In genomic region chr4:83957217-83957692, GRCm38 (mm10) we compare ENCODE assay signal across 27 mouse cellular contexts.
DNase-seq lines count a peak whose midpoint lies in the region; ATAC-seq lines count a peak whose summit lies in the region.
"Had no signal": no experiment of that assay in that cellular context is flagged by ENCODE, and none has a peak within 500 bp of the region (broad histone marks: within the 10 kb centered on the region; RNA-seq: fewer than 3 reads in every experiment).

No protein-coding gene starts in this region.

- no peak overlapping the region for H3K4me2 ChIP-seq in kidney, embryonic 14.5 days (replicated peaks; ENCODE audit: low read depth, low read length)
- no peak overlapping the region for H3K4me2 ChIP-seq in embryonic facial prominence, embryonic 11.5 days (ENCODE audit: low read depth, low read length)
- no peak overlapping the region for H3K4me2 ChIP-seq in limb, embryonic 11.5 days (ENCODE audit: low read depth, severe bottlenecking)
- H3K4me2 ChIP-seq: forebrain, embryonic 13.5 days; heart, embryonic 12.5 days; liver, embryonic 15.5 days; neural tube, embryonic 15.5 days had no signal

- H3K27me3 ChIP-seq in kidney, embryonic 14.5 days (ENCODE audit: control insufficient read depth, insufficient read depth, low read length) = no peaks in the 10 kb centered on the region
- no peaks in the 10 kb centered on the region for H3K27me3 ChIP-seq in embryonic facial prominence, embryonic 11.5 days (ENCODE audit: control insufficient read depth, insufficient read depth, low read length)
- H3K27me3 ChIP-seq in limb, embryonic 11.5 days (ENCODE audit: control insufficient read depth, insufficient read depth, low read length) = no peaks in the 10 kb centered on the region
- H3K27me3 ChIP-seq: CH12.LX; forebrain, embryonic 13.5 days; heart, embryonic 12.5 days; liver, embryonic 15.5 days; neural tube, embryonic 15.5 days had no signal

- no peaks in the 10 kb centered on the region for H3K4me1 ChIP-seq in kidney, embryonic 14.5 days (ENCODE audit: control insufficient read depth, insufficient read depth, low read length)
- no peaks in the 10 kb centered on the region for H3K4me1 ChIP-seq in embryonic facial prominence, embryonic 11.5 days (ENCODE audit: control insufficient read depth, insufficient read depth, low read length)
- H3K4me1 ChIP-seq in limb, embryonic 11.5 days (ENCODE audit: control insufficient read depth, insufficient read depth, low read length) = peaks cover 3% of the 10 kb centered on the region; the same call in 1 of the 2 replicates
- H3K4me1 ChIP-seq: forebrain, embryonic 13.5 days; heart, embryonic 12.5 days; hindbrain, embryonic 10.5 days; liver, embryonic 15.5 days; midbrain, embryonic 10.5 days; neural tube, embryonic 15.5 days had no signal

- H3K36me3 ChIP-seq in kidney, embryonic 14.5 days (ENCODE audit: control insufficient read depth, insufficient read depth, low read length) = no peaks in the 10 kb centered on the region
- H3K36me3 ChIP-seq in embryonic facial prominence, embryonic 11.5 days (replicated peaks; ENCODE audit: control insufficient read depth, insufficient read depth, low read depth, low read length) = no peaks in the 10 kb centered on the region
- H3K36me3 ChIP-seq in limb, embryonic 11.5 days (ENCODE audit: control insufficient read depth, insufficient read depth, low read length) = no peaks in the 10 kb centered on the region
- H3K36me3 ChIP-seq: G1E; heart, embryonic 12.5 days; hindbrain, embryonic 10.5 days; liver, embryonic 15.5 days; midbrain, embryonic 10.5 days; neural tube, embryonic 15.5 days had no signal

- 0 out of 2 replicates have a peak, but pooled peaks cover 4% of the 10 kb centered on the region for H3K9me3 ChIP-seq in kidney, embryonic 14.5 days (ENCODE audit: control insufficient read depth, low read length)
- H3K9me3 ChIP-seq in embryonic facial prominence, embryonic 11.5 days (replicated peaks; ENCODE audit: control insufficient read depth, low read length) = no peaks in the 10 kb centered on the region
- no peaks in the 10 kb centered on the region for H3K9me3 ChIP-seq in limb, embryonic 11.5 days (ENCODE audit: control insufficient read depth, low read length)
- H3K9me3 ChIP-seq: forebrain, embryonic 13.5 days; hindbrain, embryonic 10.5 days; liver, embryonic 15.5 days; midbrain, embryonic 10.5 days; neural tube, embryonic 15.5 days had no signal

- H3K27ac ChIP-seq in kidney, embryonic 14.5 days (ENCODE audit: low read depth, low read length) = no peak overlapping the region
- no peak overlapping the region for H3K27ac ChIP-seq in embryonic facial prominence, embryonic 11.5 days (replicated peaks; ENCODE audit: low read depth, low read length)
- H3K27ac ChIP-seq in limb, embryonic 11.5 days (replicated peaks; ENCODE audit: low read depth, low read length) = no peak overlapping the region
- H3K27ac ChIP-seq: forebrain, embryonic 13.5 days; hindbrain, embryonic 10.5 days; hindbrain, postnatal 0 days; liver, embryonic 15.5 days; macrophage; midbrain, embryonic 10.5 days; neural tube, embryonic 15.5 days had no signal

- 45% methylated on average over 5 of the region's 5 CpGs for WGBS in kidney, embryonic 14.5 days
- WGBS in embryonic facial prominence, embryonic 11.5 days = 42% methylated on average over 5 of the region's 5 CpGs
- 33% methylated on average over 5 of the region's 5 CpGs for WGBS in limb, embryonic 11.5 days

- no peak overlapping the region for H3K9ac ChIP-seq in kidney, embryonic 14.5 days (ENCODE audit: low read depth, low read length)
- no peak overlapping the region for H3K9ac ChIP-seq in embryonic facial prominence, embryonic 11.5 days (replicated peaks; ENCODE audit: low read length)
- H3K9ac ChIP-seq in limb, embryonic 11.5 days (ENCODE audit: low read length) = no peak overlapping the region
- H3K9ac ChIP-seq: forebrain, embryonic 13.5 days; heart, embryonic 12.5 days; liver, embryonic 15.5 days; neural tube, embryonic 15.5 days had no signal

- peak; percentile 78 for ATAC-seq in kidney, embryonic 14.5 days (ENCODE audit: low FRiP score, low TSS enrichment)
- peak; percentile 59; the same call in 1 of the 2 replicates for ATAC-seq in embryonic facial prominence, embryonic 11.5 days (replicated peaks; ENCODE audit: insufficient number of reproducible peaks, low FRiP score, low TSS enrichment, low read depth)
- peak; percentile 67 for ATAC-seq in limb, embryonic 11.5 days (ENCODE audit: insufficient number of reproducible peaks, low FRiP score, low TSS enrichment, low read depth)
- ATAC-seq in frontal cortex, adult (ENCODE audit: low TSS enrichment) = no peak
- ATAC-seq: forebrain, embryonic 13.5 days; hindbrain, postnatal 0 days had no signal

- no peak for DNase-seq in kidney, postnatal 4 days
- peak; percentile 13 for DNase-seq in MN1 (ENCODE audit: low spot score)
- peak; percentile 80 for DNase-seq in embryonic facial prominence, embryonic 11.5 days (ENCODE audit: low spot score)
- DNase-seq in limb, embryonic 11.5 days (ENCODE audit: low spot score) = peak; percentile 53
- DNase-seq in gastrocnemius, postnatal 25 days = no peak
- DNase-seq: adrenal gland, adult 2 months; B cell, adult 2 months; cerebellum, adult 8-10 months; cerebellum, postnatal 36 days; heart, postnatal 10 days; kidney, adult 18-20 months; liver; right cerebral cortex, adult 18-20 months; right cerebral cortex, postnatal 4 days; thymus, adult 18-20 months had no signal

- no peak overlapping the region for H3K4me3 ChIP-seq in kidney, embryonic 14.5 days (ENCODE audit: low read length)
- no peak overlapping the region for H3K4me3 ChIP-seq in embryonic facial prominence, embryonic 11.5 days (ENCODE audit: low read depth, low read length)
- H3K4me3 ChIP-seq in limb, embryonic 11.5 days (ENCODE audit: low read depth, low read length) = no peak overlapping the region
- H3K4me3 ChIP-seq: forebrain, embryonic 13.5 days; heart, embryonic 12.5 days; hindbrain, embryonic 10.5 days; liver, embryonic 15.5 days; midbrain, embryonic 10.5 days; neural tube, embryonic 15.5 days had no signal

Comparison
In these comparisons a context has a peak if more than half of its experiments do, and no peak if none do; other contexts are left out.
1. DNase-seq: peak in MN1 (single experiment), embryonic facial prominence, embryonic 11.5 days (single experiment) and limb, embryonic 11.5 days (single experiment); none in kidney, postnatal 4 days (0 of 2) and gastrocnemius, postnatal 25 days (single experiment).